Mouse (Mus musculus) kidney, postnatal 25 days (tissue): ENCODE data around the gene Carhsp1.

Source experiments
- DNase-seq, 2 experiments: peaks; one replicate each; pipeline ENCODE4 v3.0.0; 2021; ENCODE audit warnings: mixed read lengths in 2 of 2

Carhsp1 gene

DNA sequence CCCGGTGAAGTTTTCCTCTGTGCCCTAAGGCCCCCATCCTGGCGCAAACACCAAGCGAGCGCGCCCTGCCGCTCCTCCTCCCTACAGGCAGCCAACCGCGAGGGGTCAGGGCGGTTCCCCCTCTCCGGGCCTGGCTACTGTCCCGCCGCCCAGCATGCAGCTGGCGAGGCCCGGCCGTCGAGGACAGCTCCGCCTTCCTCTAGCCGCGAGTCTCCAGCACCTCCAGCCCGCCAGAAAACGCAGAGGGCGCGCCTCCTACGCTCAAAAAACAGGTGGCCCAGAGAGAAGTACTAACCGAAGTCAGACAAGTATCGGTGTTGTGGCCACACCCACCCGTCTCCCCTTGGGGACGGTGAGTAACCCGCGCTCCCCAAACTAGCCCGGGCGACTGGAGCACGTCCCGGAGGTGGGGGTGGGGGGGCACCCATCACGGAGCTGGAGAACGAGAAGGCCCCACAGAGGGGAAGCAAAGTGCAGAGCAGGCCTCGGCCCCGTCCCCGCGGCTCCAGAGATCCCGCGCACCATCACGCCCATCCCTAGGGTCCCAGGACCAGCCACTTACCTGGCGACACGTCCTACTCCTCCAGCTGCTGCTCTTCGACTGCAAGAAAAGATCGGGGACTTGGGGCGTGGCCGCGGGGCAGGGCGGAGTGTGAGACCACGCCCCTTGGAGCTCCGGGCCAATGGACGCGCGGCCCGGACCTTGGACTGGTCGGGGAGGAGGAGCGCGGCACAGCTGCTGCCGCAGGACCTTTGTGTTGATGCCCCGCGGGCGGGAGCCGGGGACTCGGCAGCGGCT lies at the start of gene Carhsp1:
Gene Carhsp1, minus strand, starts transcription at position 605 of the 799 bp plus-strand sequence.
- DNase-seq: peak; percentile 97 to 98

GRCm38 (mm10) chr16:8720447-8720846 lies 48.5 kb upstream of the Carhsp1 start:
- DNase-seq: no peak

DNA sequence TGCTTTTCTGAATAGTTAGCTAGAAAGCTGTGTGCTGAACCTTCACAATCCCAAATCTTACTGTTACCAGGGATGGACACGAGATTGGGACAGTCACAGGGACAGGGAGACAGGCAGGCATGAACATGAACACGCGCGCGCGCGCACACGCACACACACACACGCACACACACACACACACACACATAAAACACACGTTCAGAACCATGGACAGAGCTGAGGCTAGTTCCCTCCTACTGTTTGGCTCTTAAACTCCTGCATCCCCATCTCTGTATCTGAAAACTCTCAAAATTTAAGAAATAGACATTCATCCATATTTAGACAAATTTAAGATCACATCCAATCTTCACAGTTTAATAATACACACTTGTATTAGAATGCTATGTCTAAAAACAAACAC lies 45.8 kb upstream of the Carhsp1 start:
- DNase-seq: peak in 1 of 2 experiments; percentile 30

DNA sequence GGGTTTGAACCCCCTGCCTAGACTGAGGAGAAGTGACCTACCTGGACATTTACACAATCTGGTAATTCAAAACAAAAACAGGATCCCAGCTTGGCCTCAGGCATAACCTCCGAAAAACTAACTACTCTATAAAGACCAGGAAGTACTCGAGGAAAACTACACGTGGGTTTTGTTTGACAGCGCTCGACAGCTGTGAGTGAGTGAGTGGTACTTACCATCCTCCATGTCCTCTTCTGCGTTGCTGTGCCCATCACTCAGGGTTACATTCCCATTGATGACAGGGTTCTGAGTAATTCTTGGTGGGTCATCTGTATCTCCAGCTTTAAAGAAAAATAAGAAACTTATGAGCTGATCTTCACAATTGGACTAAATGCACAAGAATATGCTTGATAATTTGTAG lies 44.3 kb upstream of the Carhsp1 start:
- no peak for DNase-seq

DNA sequence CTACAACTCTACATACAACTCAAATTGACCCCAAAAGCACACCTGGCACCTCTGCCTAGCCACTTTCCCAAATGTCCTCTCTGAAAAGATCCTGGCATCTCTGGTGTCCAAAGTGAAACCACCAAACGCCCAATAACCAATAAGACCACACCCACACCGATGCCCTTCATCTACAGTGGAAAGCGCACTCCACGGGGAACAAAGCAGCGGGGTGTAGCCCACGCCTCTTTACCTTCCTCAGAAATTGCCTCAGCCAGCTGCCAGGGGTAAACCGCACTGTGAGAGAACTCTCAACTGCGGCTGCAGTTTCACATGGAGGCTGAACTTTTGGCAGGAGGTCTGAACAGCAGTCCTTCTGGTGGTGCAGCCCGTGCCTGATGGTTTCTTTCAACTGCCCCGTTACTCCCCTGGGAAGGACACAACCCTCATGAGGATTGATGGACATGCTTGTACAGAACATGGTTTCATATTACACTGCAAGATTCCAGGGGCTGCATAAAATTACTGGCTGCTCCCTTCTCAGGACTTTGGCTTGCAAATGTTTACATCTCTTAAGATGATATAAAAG lies 43.6 kb upstream of the Carhsp1 start:
- no peak for DNase-seq

GRCm38 (mm10) chr16:8714851-8715250 lies 42.9 kb upstream of the Carhsp1 start:
- DNase-seq: no peak

- no peak for DNase-seq
Measured at GRCm38 (mm10) chr16:8711998-8712397, 40.0 kb upstream of the Carhsp1 start.

GRCm38 (mm10) chr16:8700586-8700985 lies 28.6 kb upstream of the Carhsp1 start:
- peak; percentile 87 to 90 for DNase-seq

- peak in 1 of 2 experiments; percentile 34 for DNase-seq
Measured at GRCm38 (mm10) chr16:8699556-8699955, 27.6 kb upstream of the Carhsp1 start.

DNA sequence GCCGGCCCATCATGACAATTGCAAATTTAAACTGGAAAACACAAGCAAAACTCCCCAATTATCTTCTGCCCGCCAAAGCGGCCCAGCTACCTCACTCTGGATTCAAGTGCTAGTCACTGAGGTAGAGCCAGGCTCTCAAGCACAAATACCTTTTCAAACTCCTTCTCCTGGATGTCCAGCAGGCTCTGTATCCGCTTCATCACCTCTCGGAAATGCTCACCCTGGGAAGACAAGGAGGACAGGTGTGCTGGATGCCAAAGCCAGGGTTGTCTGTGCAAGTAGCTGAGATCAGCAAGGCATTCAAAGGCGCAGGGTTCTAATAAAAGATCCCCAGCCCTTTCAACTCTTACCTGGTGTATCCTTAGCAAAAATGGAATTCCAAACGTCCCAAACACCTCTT lies 19.3 kb upstream of the Carhsp1 start:
- no peak for DNase-seq

- DNase-seq: peak; percentile 65 to 78
Measured at GRCm38 (mm10) chr16:8689979-8690656, 18.2 kb upstream of the Carhsp1 start.

DNA sequence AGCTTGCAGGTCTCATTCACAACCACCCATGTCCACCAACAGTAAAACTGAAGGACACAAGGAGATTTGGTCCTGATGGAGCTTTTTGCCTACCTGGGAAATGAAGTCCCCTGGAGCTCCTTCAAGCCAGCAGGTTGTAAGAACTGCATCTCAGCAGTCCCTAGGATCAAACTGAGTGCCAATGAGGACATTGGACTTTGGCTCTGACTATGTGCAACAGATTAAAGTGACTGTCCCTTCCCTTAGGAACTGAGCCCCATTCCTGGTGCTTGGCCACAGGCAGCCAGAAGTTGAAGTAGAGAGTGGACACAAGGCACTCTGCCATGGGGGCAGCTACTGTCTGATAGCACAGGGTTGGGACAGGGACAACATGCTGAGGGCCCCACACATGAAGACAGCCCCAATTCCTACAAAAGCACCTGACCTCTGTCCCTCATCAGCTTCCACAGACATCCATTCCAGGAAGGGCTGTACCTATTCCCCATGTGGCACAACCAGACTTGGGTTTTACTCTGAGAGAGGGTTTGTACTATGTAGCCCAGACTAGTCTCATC lies 15.7 kb upstream of the Carhsp1 start:
- DNase-seq: no peak

- no peak for DNase-seq
Measured at GRCm38 (mm10) chr16:8686871-8687535, 15.0 kb upstream of the Carhsp1 start.

DNA sequence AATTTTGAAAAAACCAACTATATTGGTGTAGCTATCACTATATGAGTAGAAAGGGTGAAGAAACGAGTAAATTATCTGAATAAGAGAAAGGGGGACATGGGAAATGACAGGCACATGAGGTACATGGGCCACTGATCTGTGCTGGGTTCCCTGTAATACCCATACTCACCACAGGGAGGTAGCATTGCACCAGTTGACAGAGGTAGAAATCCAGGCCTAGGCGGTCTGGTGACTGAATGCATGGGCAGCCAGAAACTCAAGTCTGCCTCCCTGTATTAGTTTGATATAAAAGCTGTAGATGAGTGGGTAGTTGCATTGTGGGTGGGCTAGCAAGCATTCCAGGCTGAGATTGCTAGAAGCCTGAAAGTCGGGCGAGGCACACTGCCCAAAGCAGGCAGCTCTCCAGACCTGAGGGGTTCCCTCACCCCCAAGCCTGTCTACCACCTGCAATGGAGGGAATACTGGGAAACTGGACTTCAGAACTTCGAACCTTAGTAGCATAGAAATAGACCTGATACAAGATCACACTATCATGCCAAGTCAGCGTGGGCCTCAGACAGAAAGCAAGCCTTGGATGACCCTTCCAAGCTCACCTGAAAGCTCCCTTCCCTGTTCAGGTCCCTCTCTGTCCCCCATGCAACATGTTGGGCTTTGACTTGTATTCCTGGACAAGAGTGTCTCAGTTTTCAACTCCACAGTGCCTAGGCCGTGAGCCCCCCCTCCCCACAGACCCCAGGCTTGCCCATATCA lies 14.3 kb upstream of the Carhsp1 start:
- peak; percentile 75 to 86 for DNase-seq

DNA sequence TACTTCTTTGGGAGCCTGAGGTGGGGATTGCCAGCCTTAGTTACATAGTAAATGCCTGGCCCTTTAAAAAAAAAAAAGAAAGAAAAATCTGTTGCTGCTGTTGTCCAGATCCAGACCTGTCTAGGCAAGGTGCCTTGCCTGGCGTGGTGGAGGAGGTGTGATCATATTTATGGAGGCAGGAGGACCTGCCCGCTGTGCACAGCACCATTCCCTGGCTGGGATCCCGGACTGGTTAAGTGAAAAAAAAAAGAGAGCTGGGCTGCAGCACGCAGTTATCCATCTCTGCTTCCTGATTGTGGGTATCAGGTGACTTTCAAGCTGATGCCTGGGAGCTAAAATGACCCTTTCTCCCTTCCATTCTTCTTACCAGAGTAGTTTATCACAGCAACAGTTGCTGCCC lies 13.1 kb upstream of the Carhsp1 start:
- peak; percentile 51 to 61 for DNase-seq

- no peak for DNase-seq
Measured at GRCm38 (mm10) chr16:8680470-8680869, 8.5 kb upstream of the Carhsp1 start, which contains the start of gene Gm5767. Gene Gm5767 (plus strand): TSS chr16:8680770.

- DNase-seq: no peak
Measured at GRCm38 (mm10) chr16:8679780-8680179, 7.8 kb upstream of the Carhsp1 start.

DNA sequence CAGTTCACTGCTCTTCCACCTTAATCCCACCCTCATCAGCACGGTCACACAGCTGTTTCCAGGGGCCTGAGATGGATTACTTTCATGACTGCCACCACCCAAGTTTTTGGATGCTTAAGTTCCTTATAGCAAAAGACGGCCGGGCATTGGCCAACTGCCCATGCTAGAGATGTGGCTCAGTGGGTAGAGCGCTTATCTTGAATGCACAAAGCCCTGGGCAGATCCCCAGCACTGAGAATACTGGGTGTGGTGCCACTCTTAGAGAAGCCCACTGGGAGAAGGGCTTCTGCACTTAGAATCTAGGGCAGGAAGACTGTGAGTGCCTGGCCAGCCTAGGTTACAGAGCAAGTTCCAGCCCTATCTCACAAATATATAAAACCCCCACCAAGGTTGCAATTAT lies 6.7 kb upstream of the Carhsp1 start:
- no peak for DNase-seq

GRCm38 (mm10) chr16:8678035-8678434 lies 6.1 kb upstream of the Carhsp1 start:
- DNase-seq: peak; percentile 63 to 69

- peak in 1 of 2 experiments; percentile 33 for DNase-seq
Measured at GRCm38 (mm10) chr16:8676800-8677199, 4.8 kb upstream of the Carhsp1 start.

DNA sequence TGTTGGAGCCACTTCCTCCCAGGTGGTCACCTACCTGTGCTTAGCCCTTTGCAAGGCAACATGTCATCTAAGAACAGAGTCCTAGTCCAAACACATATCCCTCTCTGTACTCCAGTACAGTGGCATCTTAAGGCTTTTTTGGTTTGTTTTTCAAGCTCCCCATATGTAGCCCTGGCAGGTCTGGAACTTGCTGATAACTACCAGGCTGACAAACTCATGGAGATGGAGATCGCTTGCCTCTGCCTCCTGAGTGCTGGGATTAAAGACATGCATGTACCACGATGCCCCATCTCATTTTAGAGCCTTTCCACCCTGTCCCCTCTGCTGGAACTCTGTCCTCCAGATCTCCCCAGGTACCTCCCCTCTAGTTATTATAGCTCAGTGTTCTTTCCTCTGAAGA lies 4.3 kb upstream of the Carhsp1 start:
- DNase-seq: no peak

DNA sequence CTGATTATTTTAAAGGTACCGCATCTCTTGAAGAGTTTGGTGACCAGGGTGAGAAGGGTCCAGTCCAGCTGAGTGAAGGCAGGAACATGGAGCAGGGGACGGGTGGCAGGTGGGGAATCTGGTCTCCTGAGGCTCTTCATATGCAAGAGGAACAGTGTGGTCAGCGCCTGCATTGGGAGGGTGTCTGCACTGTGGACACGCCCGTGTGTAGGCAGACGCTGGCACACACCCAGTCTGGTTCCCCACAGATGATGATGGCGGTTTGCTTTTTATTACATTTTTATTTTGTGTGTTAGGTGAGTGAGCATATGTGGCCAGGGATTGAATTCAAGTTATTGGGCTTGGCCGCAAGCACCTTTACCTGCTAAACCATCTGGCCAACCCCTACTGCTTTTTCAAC lies 3.6 kb upstream of the Carhsp1 start:
- DNase-seq: no peak
